Mouse (Mus musculus): ENCODE data around the gene Olfr1564. TPM values are rescaled to one million over a fixed set of nuclear protein-coding genes. Genes with fewer than 3 reads are reported as not detected.
"Not testable (repeated sequence)": the region's sequence is repeated elsewhere in the genome, so short reads cannot be mapped to it uniquely, and the experiment has no call there.

The Olfr1564 gene
- polyA plus RNA-seq (2014; fragmentation: Nextera tagmentation; extraction: Ambion mirVana) = not detected in 2 replicates

- no peak within 1 kb of the TSS for H3K27ac ChIP-seq (replicated peaks; ENCODE audit: low read depth, low read length)
- 87% methylated on average over 2 of the region's 2 CpGs for WGBS
- no peak within 1 kb of the TSS for H3K4me2 ChIP-seq (ENCODE audit: low read depth, severe bottlenecking)
- ATAC-seq (ENCODE audit: insufficient number of reproducible peaks, low FRiP score, low TSS enrichment, low read depth) (no peak), DNase-seq (ENCODE audit: low spot score) (no peak)
- no peaks in the 10 kb centered on the region for H3K4me1 ChIP-seq (ENCODE audit: control insufficient read depth, insufficient read depth, low read length)
- H3K4me3 ChIP-seq (ENCODE audit: low read depth, low read length) = no peak within 1 kb of the TSS
- H3K27me3 ChIP-seq (ENCODE audit: control insufficient read depth, insufficient read depth, low read length) = no peaks in the 10 kb centered on the region
- H3K9ac ChIP-seq (ENCODE audit: low read length) = no peak within 1 kb of the TSS
- no peaks in the 10 kb centered on the region for H3K9me3 ChIP-seq (ENCODE audit: control insufficient read depth, low read length)
- no peaks in the 10 kb centered on the region for H3K36me3 ChIP-seq (ENCODE audit: control insufficient read depth, insufficient read depth, low read length)
Observed at GRCm38 (mm10) chr17:33221590-33221989, at the start of gene Olfr1564. Gene Olfr1564, minus strand, starts transcription at chr17:33221690.

GRCm38 (mm10) chr17:33268907-33269306 lies 47.4 kb upstream of the Olfr1564 start:
- H3K27ac ChIP-seq (replicated peaks; ENCODE audit: low read depth, low read length) = no peak overlapping the region
- H3K4me3 ChIP-seq (ENCODE audit: low read depth, low read length) = no peak overlapping the region
- no peaks in the 10 kb centered on the region for H3K27me3 ChIP-seq (ENCODE audit: control insufficient read depth, insufficient read depth, low read length)
- 88% methylated on average over 9 of the region's 9 CpGs for WGBS
- ATAC-seq (ENCODE audit: insufficient number of reproducible peaks, low FRiP score, low TSS enrichment, low read depth) = no peak
- no peaks in the 10 kb centered on the region for H3K9me3 ChIP-seq (ENCODE audit: control insufficient read depth, low read length)
- H3K9ac ChIP-seq (ENCODE audit: low read length) = no peak overlapping the region
- no peak overlapping the region for H3K4me2 ChIP-seq (ENCODE audit: low read depth, severe bottlenecking)
- no peaks in the 10 kb centered on the region for H3K36me3 ChIP-seq (ENCODE audit: control insufficient read depth, insufficient read depth, low read length)
- no peak for DNase-seq (ENCODE audit: low spot score)
- no peaks in the 10 kb centered on the region for H3K4me1 ChIP-seq (ENCODE audit: control insufficient read depth, insufficient read depth, low read length)

DNA sequence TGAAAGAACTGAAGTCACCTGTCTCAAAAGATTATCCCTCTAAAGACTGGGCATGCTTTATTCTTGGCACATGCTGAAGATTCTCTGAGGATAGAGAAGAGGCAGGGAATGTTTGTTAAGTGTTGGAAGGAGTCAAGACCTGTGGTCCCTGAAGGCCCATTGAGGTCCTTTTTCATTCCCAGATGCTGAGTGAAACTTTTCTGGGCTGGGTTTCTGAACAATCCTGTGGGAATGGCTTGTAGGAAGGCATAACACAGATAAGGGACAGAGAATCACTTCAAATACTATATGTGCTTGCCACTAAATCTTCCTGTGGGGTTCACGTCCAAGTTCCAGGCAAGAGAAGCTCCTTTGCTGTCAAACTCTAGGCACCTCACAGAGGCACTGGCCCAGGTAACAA lies 42.9 kb upstream of the Olfr1564 start, which contains the start of gene Olfr63:
TSS of gene Olfr63 (plus strand) at position 301 of the 400 bp plus-strand sequence.
- H3K27ac ChIP-seq (replicated peaks; ENCODE audit: low read depth, low read length) = no peak within 1 kb of the TSS
- no peaks in the 10 kb centered on the region for H3K36me3 ChIP-seq (ENCODE audit: control insufficient read depth, insufficient read depth, low read length)
- H3K4me3 ChIP-seq (ENCODE audit: low read depth, low read length) = no peak within 1 kb of the TSS
- H3K9ac ChIP-seq (ENCODE audit: low read length) = no peak within 1 kb of the TSS
- H3K27me3 ChIP-seq (ENCODE audit: control insufficient read depth, insufficient read depth, low read length) = no peaks in the 10 kb centered on the region
- 88% methylated on average over 1 of the region's 1 CpGs for WGBS
- DNase-seq (ENCODE audit: low spot score) (no peak), ATAC-seq (ENCODE audit: insufficient number of reproducible peaks, low FRiP score, low TSS enrichment, low read depth) (no peak)
- no peaks in the 10 kb centered on the region for H3K4me1 ChIP-seq (ENCODE audit: control insufficient read depth, insufficient read depth, low read length)
- H3K9me3 ChIP-seq (ENCODE audit: control insufficient read depth, low read length) = no peaks in the 10 kb centered on the region
- no peak within 1 kb of the TSS for H3K4me2 ChIP-seq (ENCODE audit: low read depth, severe bottlenecking)

DNA sequence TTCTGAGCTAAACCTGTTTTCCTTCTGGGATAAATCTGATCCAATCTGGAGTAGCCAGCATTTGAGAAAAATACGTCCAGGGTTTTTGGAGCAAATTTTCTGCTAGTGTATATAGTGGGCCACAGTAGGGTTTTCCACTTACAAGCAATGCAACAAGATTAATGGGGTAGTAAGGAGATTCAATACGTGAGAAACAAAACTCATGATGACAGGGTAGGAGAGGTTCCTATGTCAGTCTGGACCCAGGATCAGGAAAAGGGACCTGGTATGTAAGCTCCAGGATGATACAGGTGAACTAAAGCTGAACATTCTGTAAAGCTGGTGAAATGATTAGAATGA lies 33.8 kb upstream of the Olfr1564 start:
- no CpG with 5 or more reads among the region's 2 CpGs for WGBS
- ATAC-seq (ENCODE audit: insufficient number of reproducible peaks, low FRiP score, low TSS enrichment, low read depth); H3K9me3 ChIP-seq (ENCODE audit: control insufficient read depth, low read length): not testable (repeated sequence)

GRCm38 (mm10) chr17:33254530-33255318 lies 33.2 kb upstream of the Olfr1564 start, which contains the start of gene Zfp955a:
Gene Zfp955a, minus strand, starts transcription at chr17:33255145.
- H3K27ac ChIP-seq (replicated peaks; ENCODE audit: low read depth, low read length); H3K27me3 ChIP-seq (ENCODE audit: control insufficient read depth, insufficient read depth, low read length); H3K36me3 ChIP-seq (ENCODE audit: control insufficient read depth, insufficient read depth, low read length); H3K4me3 ChIP-seq (ENCODE audit: low read depth, low read length); DNase-seq (ENCODE audit: low spot score); H3K4me1 ChIP-seq (ENCODE audit: control insufficient read depth, insufficient read depth, low read length); H3K9me3 ChIP-seq (ENCODE audit: control insufficient read depth, low read length); H3K9ac ChIP-seq (ENCODE audit: low read length); H3K4me2 ChIP-seq (ENCODE audit: low read depth, severe bottlenecking): not testable (repeated sequence)
- ATAC-seq (ENCODE audit: insufficient number of reproducible peaks, low FRiP score, low TSS enrichment, low read depth) = peak; percentile 92
- 24% methylated on average over 1 of the region's 34 CpGs for WGBS

More for the DNA sequence above, 33.8 kb upstream of the Olfr1564 start:
- H3K4me3 ChIP-seq (ENCODE audit: low read depth, low read length); DNase-seq (ENCODE audit: low spot score); H3K9ac ChIP-seq (ENCODE audit: low read length); H3K27ac ChIP-seq (replicated peaks; ENCODE audit: low read depth, low read length); H3K4me2 ChIP-seq (ENCODE audit: low read depth, severe bottlenecking); H3K36me3 ChIP-seq (ENCODE audit: control insufficient read depth, insufficient read depth, low read length); H3K27me3 ChIP-seq (ENCODE audit: control insufficient read depth, insufficient read depth, low read length); H3K4me1 ChIP-seq (ENCODE audit: control insufficient read depth, insufficient read depth, low read length): not testable (repeated sequence)

GRCm38 (mm10) chr17:33236646-33237045 lies 15.2 kb upstream of the Olfr1564 start:
- not testable (repeated sequence) for H3K27ac ChIP-seq (replicated peaks; ENCODE audit: low read depth, low read length); H3K4me3 ChIP-seq (ENCODE audit: low read depth, low read length); H3K4me1 ChIP-seq (ENCODE audit: control insufficient read depth, insufficient read depth, low read length); H3K4me2 ChIP-seq (ENCODE audit: low read depth, severe bottlenecking); DNase-seq (ENCODE audit: low spot score); H3K9me3 ChIP-seq (ENCODE audit: control insufficient read depth, low read length); ATAC-seq (ENCODE audit: insufficient number of reproducible peaks, low FRiP score, low TSS enrichment, low read depth); H3K27me3 ChIP-seq (ENCODE audit: control insufficient read depth, insufficient read depth, low read length); H3K9ac ChIP-seq (ENCODE audit: low read length); H3K36me3 ChIP-seq (ENCODE audit: control insufficient read depth, insufficient read depth, low read length)
- WGBS = 96% methylated on average over 1 of the region's 1 CpGs

- H3K36me3 ChIP-seq (ENCODE audit: control insufficient read depth, insufficient read depth, low read length); H3K9me3 ChIP-seq (ENCODE audit: control insufficient read depth, low read length); DNase-seq (ENCODE audit: low spot score); H3K27me3 ChIP-seq (ENCODE audit: control insufficient read depth, insufficient read depth, low read length); H3K4me3 ChIP-seq (ENCODE audit: low read depth, low read length); H3K9ac ChIP-seq (ENCODE audit: low read length); H3K27ac ChIP-seq (replicated peaks; ENCODE audit: low read depth, low read length); ATAC-seq (ENCODE audit: insufficient number of reproducible peaks, low FRiP score, low TSS enrichment, low read depth); H3K4me1 ChIP-seq (ENCODE audit: control insufficient read depth, insufficient read depth, low read length); H3K4me2 ChIP-seq (ENCODE audit: low read depth, severe bottlenecking): not testable (repeated sequence)
- WGBS = no CpG with 5 or more reads among the region's 2 CpGs
Observed at GRCm38 (mm10) chr17:33191002-33191401, 30.5 kb downstream of the Olfr1564 start, which contains the start of gene Olfr239. Gene Olfr239, plus strand, starts transcription at chr17:33191302.

- H3K36me3 ChIP-seq (ENCODE audit: control insufficient read depth, insufficient read depth, low read length); ATAC-seq (ENCODE audit: insufficient number of reproducible peaks, low FRiP score, low TSS enrichment, low read depth); H3K27ac ChIP-seq (replicated peaks; ENCODE audit: low read depth, low read length); H3K4me2 ChIP-seq (ENCODE audit: low read depth, severe bottlenecking); H3K4me1 ChIP-seq (ENCODE audit: control insufficient read depth, insufficient read depth, low read length); H3K4me3 ChIP-seq (ENCODE audit: low read depth, low read length); H3K9me3 ChIP-seq (ENCODE audit: control insufficient read depth, low read length); DNase-seq (ENCODE audit: low spot score); H3K9ac ChIP-seq (ENCODE audit: low read length); H3K27me3 ChIP-seq (ENCODE audit: control insufficient read depth, insufficient read depth, low read length): not testable (repeated sequence)
- 87% methylated on average over 1 of the region's 1 CpGs for WGBS
Observed at GRCm38 (mm10) chr17:33168147-33168546, 53.3 kb downstream of the Olfr1564 start, which contains the start of gene Olfr55. Gene Olfr55, plus strand, starts transcription at chr17:33168447.

All from limb, embryonic 11.5 days (tissue).